Mouse (Mus musculus) activated CD4-positive, CD25-positive, alpha-beta regulatory T cell, adult 4 months (primary cell): ENCODE results near the gene Eml2. TPM values are rescaled to one million over a fixed set of nuclear protein-coding genes. Genes with fewer than 3 reads are reported as not detected.
A peak's percentile ranks its signal among the peaks of the same experiment; 100 is the strongest.
"Not testable (repeated sequence)": the region's sequence is repeated elsewhere in the genome, so short reads cannot be mapped to it uniquely, and the experiment has no call there.

Experiments
- ATAC-seq: one replicate; pipeline ENCODE4 v1.8.0; 2017
- polyA plus RNA-seq, 2 experiments: library from polyadenylated mRNA; unstranded; fragments of 100-300 nt; shearing (Covaris generic); gene quantifications; one replicate each; pipeline ENCODE4 v1.2.1; 2017

Eml2 gene
- polyA plus RNA-seq, result 10 to 100 TPM in 1 of 2 experiments, 1 to 10 TPM in 1; 5.2 to 16.9 TPM

- ATAC-seq, result no peak
Measured at GRCm38 (mm10) chr7:19175708-19176515, at the start of gene Eml2. Gene Eml2, plus strand, starts transcription at chr7:19176421.

- no peak for ATAC-seq
Measured at GRCm38 (mm10) chr7:19127744-19128143, 48.5 kb upstream of the Eml2 start.

DNA sequence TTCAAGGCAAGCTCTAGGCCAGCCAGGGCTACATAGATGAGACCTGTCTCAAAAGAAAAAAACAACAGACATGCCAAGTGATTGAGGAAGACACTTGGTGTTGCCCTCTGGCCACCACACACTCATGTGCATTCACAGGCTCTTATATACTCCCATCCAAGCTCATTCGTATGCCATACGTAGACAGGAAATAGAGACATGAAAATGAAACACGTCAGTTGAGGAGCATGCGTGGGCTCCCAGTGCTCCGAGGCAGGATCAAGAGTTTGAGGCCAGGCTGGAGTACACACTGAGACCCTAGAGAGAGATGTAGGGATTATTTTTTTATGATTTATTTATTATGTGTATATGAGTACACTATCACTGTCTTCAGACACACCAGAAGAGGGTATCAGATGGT lies 46.8 kb upstream of the Eml2 start:
- ATAC-seq, result peak; percentile 10

DNA sequence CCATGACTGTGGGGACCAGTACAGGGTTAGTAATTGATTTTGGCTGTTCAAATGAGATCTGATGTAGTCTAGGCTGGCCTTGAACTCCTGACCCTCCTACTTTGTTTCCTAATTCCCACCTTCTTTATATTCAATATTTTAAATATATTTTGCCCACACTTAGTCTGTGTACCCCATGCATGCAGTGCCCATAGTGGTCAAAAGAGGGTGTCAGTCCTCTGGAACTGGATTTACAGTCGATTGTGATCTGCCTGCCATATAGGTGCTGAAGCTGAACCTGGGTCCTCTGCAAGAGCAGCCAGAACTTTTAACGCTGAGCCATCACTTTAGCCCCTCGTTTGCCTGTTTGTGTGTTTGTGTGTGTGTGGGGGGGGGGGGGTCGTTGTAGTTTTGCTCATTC lies 45.6 kb upstream of the Eml2 start:
- ATAC-seq, result no peak

GRCm38 (mm10) chr7:19131324-19131848 lies 44.8 kb upstream of the Eml2 start:
- peak; percentile 97 for ATAC-seq

DNA sequence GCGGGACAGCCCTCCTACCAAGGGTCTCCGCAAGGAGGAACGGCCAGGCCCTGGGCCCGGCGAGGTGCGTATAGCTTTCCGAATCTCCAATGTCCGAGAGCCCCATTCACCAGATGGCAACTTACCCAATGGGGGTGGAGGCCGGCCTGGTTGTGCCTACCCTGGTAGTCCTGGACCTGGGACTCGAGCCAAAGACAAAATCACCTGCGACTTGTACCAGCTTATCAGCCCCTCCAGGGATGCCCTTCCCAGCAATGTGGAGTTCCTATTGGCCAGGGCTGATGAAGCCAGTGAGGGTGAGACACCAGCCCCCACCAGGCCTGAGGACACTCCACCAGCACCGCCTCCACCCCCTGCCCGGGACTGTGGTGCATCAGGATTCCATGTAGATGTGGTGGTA lies 40.1 kb upstream of the Eml2 start:
- ATAC-seq, result no peak

GRCm38 (mm10) chr7:19136673-19137334 lies 39.4 kb upstream of the Eml2 start:
- no peak for ATAC-seq

DNA sequence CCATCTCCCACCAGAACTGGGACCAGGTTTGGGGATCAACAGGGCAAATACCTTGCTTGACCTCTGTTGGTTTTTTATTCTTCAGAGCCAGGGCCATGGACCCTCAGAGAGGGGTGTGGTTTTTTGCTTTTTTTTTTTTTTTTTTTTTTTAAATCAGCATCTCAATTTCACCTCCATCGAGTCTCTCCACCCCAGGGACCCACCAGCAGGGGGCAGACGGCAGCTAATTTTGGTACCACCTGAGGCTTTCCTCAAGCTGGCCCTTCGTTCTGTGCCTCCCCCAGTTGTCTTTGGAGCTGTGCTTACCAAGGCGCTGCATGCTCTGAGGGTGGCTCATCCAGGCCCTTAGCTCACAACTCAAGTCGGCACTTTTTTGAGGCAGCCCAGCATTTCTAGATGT lies 38.8 kb upstream of the Eml2 start:
- ATAC-seq, result no peak

DNA sequence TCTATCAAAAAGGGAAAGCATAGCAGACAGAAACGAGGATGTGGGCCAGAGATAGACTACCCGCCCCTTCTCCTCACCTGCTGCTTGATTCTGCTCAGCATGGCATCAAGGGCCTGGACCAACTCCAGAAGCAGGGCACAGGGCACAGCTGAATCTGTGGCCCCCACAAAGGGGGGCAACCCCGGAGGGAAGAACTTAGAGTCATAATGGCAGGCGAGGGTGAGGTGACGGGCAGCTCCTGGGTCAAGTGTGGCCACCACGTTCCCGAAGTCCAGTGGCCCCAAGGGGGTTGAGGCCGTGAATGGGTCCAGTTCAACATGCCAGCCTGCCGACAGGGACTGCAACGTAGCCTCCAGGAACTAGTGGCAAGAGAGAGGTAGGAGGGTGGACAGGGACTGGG lies 29.4 kb upstream of the Eml2 start:
- no peak for ATAC-seq

GRCm38 (mm10) chr7:19147497-19148045 lies 28.6 kb upstream of the Eml2 start:
- no peak for ATAC-seq

DNA sequence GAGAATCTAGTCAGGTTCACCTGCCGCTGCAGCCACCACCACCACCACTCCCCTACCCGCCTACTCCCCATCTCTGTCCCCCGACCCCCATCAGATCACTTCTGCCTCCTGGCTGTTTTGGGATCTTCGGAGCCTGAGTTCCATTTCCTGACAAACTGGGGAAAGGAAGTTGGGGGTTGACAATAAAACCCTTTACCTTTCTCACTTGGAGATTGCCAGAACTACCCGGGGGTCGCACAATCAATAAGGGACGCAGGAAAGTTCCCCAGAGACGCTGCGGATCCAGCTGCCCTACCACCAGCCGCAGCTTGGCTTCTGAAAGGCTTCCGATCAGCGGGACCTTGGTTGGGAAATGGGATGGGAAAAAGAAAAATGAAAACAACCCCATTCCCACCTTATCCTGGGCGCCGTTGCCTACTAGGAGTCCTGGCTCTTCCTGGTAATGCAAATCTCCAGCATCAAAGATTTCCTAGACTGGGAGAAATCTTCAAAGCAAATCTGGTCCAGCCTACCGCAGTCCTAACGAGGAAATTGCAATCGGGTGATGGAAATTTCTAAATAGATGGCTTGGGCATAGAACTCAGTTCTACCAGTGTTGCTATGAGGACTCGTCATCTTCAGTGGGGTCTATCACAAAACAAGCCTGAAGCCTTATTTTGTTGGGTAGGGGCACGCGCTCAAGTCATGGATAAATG lies 27.9 kb upstream of the Eml2 start:
- ATAC-seq, result no peak

- peak; percentile 94 for ATAC-seq
Measured at GRCm38 (mm10) chr7:19148875-19149541, 27.2 kb upstream of the Eml2 start, which contains the start of gene Qpctl. Gene Qpctl, minus strand, starts transcription at chr7:19149291.

- peak; percentile 55 for ATAC-seq
Measured at GRCm38 (mm10) chr7:19149626-19150025, 26.6 kb upstream of the Eml2 start, which contains the start of gene Snrpd2. Gene Snrpd2, plus strand, starts transcription at chr7:19149722.

DNA sequence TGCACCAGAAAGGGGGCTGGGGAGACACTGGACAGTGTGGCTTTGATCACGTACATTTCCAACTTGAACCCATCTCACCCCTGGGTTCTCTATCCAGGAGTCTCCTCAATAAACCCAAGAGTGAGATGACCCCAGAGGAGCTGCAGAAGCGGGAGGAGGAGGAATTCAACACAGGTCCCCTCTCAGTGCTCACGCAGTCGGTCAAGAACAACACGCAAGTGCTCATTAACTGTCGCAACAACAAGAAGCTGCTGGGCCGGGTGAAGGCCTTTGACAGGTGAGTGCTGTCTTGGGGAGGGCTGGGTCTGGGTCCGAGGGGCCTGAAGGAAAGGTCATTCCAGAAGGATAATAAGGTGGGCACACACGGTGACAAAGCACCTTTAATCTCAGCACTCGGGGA lies 25.1 kb upstream of the Eml2 start:
- ATAC-seq, result not testable (repeated sequence)

DNA sequence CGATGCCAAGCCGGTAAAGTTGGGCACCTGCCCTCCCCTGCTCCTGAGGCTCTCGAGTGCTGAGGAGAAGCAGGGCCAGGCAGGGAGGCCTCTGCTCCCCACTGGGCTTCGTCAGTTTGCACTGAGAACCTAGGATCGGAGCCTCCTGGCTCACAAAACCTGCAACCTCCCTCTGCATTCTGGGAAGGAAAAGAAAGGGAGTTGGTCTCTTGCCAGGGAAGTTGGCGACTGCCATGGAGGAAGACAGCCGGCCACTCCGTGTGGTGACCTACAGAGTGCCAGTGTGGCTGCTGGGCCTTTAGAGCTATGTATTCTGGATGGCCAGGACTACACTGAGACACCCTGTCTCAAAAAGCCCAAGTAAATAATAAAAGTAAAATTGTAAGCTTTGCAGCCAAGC lies 21.4 kb upstream of the Eml2 start:
- ATAC-seq, result no peak

DNA sequence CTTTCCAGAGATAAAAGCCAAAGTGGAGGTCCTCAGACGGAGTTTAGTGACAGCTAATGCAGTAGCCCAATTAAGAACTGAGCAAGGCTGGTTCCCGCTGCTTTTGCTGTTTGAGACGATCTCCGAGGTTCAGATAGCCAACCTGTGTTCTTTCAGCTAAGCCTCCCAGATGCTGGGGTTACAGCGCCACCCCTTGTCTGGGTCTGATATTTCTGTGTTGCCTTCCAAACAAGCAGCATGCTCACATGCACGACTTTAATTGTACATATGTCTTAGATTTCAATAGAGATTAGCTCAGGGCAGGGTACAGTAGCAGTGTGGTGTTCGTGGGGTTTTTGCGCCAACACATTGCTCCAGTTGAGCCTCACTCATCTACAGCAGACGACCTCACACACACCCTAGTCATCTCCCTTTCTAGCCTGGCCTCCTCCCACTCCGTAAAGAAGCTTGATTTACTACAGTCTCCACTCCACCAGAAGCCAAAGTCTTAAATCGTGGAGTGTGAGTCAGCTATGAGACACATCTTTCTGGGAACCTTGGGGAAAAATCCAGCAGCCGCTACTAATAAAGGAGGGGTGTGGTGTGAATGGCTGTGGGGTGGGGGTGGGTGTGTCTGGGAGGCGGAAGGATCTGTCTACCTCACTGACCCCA lies 20.3 kb upstream of the Eml2 start:
- no peak for ATAC-seq

DNA sequence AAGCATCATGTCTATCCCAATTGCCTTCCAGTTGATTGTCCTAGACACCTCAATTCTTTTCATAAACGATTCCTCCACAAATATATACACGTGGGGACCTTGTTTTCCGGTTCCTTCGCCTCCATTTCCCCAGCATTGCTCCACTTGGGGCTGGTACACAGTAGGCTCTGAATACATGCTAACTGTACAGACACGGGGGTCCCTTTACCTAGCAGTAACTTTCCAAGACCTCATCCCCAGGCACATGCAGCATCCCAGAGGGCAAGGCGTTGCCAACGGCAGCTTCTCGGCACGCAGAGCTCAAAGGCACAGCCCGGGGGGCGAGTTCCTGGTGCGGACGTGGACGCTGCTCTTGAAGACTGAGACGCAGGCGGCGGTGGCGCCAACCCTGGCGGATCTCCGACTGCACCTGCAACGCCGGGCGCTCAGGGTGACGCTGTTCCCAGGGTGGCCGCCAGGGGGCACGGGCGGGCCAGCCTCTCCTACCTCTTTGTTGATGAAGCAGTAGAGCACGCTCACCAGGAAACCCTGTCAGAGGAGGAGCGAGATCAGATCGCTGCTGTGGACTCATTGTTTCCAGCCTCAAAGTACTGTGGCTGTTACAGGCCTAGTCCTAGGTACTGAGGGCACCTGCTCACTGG lies 18.9 kb upstream of the Eml2 start:
- peak; percentile 95 for ATAC-seq

GRCm38 (mm10) chr7:19158601-19159000 lies 17.6 kb upstream of the Eml2 start:
- no peak for ATAC-seq

GRCm38 (mm10) chr7:19159411-19159810 lies 16.8 kb upstream of the Eml2 start:
- ATAC-seq, result no peak

- ATAC-seq, result no peak
Measured at GRCm38 (mm10) chr7:19160115-19160514, 16.1 kb upstream of the Eml2 start.

GRCm38 (mm10) chr7:19162928-19163327 lies 13.3 kb upstream of the Eml2 start:
- no peak for ATAC-seq
